Mouse (Mus musculus) heart, postnatal 0 days (tissue): ENCODE data around the gene Dip2a.

ENCODE experiments used
- CTCF ChIP-seq: IDR thresholded peaks from 2 replicates; pipeline ENCODE4 v1.5.1; 2016; ENCODE audit warnings: antibody characterized with exemption, control low read depth, low read depth
- EP300 ChIP-seq: IDR thresholded peaks from 2 replicates; pipeline ENCODE4 v1.6.1; 2016; ENCODE audit warnings: antibody characterized with exemption, low read depth

GRCm38 (mm10) chr10:76358468-76358867 lies 13.4 kb upstream of the Dip2a start:
- TF ChIP-seq CTCF (no peak), EP300 (no peak)
